Mouse (Mus musculus): ENCODE results near the gene Ap2a1.

Ap2a1 gene

GRCm38 (mm10) chr7:44929204-44930151 lies at the start of gene Ap2a1:
Ap2a1 (minus strand) TSS chr7:44929496.
- peak; percentile 100 for DNase-seq

GRCm38 (mm10) chr7:44978300-44978699 lies 49.0 kb upstream of the Ap2a1 start:
- no peak for DNase-seq

DNA sequence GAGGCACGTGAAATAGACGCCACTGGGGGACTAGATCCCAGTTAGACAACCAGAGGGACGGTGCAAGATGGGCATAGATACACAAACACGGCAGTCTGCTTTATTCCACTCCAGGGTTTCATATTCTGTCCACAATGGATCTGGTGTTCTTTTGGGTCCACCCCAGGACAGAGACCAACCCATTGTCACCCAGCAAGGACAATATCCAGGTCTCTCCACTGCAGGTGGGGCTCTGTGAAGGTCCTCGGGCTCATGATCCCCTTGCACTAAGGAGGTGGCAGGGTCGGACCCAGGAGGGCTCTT lies 45.8 kb upstream of the Ap2a1 start:
- DNase-seq, result no peak

DNA sequence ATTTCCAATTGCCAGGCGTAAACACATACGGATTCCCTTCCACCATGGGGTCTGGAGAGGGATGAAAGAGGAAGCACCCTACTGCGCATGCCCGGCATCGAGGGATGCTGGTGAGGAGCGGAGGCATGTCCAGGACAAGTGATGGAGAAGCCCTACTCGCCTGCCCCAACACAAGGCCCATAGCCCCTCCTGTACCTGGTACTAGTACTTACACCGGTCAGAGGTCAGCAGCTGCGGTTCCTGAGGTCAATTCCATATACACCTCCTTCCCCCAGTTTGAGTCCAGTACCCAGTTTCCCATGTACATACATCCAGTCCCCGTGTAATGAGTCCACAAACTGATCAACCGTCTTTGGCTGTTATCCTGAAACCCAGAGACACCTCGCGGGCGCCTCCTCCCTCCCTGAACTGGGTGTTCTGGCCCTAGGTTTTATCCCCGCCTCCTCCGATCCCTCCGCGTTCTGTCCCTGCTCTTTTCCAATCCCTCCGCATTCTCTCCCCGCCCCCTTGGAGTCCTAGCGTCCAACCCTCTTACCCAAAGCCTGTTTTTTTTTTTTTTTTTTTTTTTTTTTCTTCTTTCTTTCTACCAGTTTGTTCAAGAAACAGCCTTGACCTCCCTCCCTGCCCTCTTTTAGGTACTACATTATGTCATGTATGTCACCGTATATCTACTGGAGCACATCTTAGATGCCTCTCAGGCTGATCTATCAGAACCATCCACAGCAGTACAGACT lies 45.3 kb upstream of the Ap2a1 start, which contains the start of gene Cpt1c:
Gene Cpt1c (minus strand): TSS at position 469 of the 734 bp plus-strand sequence.
- DNase-seq, result peak; percentile 92

DNA sequence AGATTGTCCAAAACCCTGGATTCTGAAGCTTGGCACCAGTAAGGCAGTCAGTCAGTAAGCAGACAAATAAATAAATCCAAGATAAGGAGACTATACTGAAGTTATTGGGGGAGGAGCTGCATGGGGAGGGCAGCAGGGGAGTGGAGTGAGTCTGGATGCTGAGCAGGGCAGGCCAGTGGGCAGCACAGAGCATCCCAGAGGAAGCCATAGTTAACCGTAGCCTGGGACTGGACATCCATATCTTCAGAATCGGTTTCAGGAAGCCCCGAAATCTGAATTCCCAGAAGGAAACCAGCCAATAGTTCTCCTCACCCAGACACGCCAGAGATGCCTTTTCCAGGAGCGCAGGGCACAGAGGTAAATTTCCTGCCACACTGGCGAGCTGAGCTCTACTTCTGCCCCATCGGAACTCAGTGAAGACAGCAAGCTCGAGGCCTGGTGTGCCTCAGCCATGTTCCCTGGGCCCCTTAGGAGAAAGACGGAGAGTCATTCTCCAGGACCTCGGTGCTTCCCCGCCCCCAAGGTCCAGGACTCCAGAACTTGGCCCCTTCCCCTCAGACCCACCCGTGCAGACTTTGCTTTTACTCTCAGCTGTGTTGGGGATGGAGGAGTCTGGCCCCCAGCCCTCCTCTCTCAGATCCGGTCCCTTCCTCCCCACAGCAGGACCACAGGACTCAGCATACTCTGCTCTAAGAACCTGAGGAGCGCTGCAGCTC lies 44.3 kb upstream of the Ap2a1 start:
- DNase-seq, result no peak

DNA sequence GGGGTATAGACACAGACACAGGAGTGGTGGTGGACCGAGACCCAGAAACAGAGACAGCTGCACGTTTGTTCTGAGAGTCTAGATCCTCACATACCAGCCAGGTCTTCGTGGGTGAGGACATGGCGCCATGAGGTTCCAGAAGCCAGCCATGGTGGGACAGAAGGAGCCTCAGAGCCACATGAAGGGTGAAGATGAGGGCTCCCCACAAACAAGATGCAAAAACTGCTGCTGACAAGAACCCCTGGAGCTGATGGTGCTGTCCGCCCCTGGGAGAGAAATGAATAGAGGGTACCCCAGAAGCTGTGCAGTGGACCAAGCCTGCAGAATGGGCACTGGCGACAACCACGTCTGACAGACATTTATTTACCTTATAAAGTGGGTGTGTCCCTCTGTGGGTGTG lies 41.8 kb upstream of the Ap2a1 start:
- DNase-seq, result no peak

DNA sequence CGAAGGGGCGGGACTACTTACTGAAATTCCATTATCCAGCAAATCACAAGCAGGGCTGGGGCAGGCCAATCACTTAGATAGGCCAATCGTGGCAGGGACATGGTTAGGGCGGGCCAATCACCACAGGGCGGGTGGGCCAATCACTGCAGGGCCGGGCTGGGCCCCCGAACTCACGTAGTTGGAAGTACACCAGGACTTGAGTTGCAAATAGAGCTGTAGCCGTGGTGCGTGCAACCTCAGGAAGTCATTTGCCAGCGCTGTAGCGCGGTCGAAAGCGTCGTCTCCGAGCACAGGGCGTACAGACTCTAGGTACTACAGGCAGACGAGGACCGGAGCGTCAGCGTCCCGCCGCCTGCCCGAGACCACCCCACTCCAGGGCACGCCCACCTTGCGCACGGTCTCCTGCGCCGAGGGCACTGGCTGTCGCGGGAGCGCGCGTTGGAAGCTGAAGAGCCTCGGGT lies 41.0 kb upstream of the Ap2a1 start:
- DNase-seq, result peak; percentile 95

DNA sequence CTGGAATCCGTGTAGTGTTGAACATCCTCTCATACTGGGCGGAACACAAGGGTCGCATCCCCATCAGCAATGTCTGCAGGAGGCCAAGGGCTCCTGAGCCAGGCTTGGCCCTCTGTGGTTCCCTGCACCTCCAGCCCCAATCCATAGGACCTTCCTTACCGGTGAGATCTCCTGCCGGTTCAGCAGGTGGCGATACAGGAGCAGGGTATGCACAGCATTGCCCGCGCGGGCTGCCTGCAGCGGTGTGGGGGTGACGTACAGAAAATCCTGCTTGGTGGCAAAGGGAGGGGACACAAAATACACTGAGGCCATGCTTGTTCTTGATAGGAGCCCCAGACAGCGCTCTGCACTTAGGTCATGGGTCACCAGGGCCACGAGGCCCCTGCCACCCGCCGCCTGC lies 37.3 kb upstream of the Ap2a1 start:
- DNase-seq, result no peak

DNA sequence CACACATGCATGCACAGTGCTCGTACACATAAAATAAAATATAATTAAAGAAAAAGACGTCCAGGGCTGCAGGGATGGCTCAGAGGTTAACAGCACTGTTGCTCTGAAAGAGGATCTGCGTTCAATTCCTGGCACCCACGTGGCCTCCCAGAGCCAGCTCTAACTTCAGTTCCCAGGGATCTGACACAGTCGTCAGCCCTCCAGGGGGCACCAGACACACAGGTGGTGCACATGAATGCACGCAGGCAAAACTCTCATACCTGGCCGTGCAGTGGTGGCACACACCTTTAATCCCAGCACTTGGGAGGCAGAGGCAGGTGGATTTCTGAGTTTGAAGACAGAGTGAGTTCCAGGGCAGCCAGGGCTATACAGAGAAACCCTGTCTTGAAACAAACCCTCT lies 36.7 kb upstream of the Ap2a1 start:
- no peak for DNase-seq

- DNase-seq, result no peak
Observed at GRCm38 (mm10) chr7:44964990-44965389, 35.7 kb upstream of the Ap2a1 start.

- no peak for DNase-seq
Observed at GRCm38 (mm10) chr7:44962831-44963230, 33.5 kb upstream of the Ap2a1 start.

- no peak for DNase-seq
Observed at GRCm38 (mm10) chr7:44962337-44962736, 33.0 kb upstream of the Ap2a1 start.

- DNase-seq, result no peak
Observed at GRCm38 (mm10) chr7:44960512-44960910, 31.2 kb upstream of the Ap2a1 start.

- DNase-seq, result no peak
Observed at GRCm38 (mm10) chr7:44959874-44960511, 30.7 kb upstream of the Ap2a1 start.

DNA sequence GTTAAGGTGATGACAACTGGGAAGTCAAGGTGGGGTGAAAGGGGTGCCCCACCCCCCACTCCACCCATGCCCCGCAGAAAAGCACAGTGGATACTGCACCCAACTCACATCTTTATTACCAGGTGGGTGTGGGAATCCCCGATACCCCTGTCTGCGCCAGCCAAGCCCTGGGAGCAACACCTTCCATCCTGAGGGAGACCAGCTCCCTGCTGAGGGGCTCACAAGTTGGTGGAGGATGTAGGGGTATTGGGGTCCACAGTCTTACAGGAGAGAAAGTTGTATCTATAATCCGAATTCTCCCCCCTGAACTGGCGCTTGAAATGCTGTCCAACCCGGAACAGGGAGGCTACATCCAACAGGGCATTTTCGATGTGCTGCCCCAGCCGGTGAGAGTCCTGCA lies 30.0 kb upstream of the Ap2a1 start:
- DNase-seq, result no peak

DNA sequence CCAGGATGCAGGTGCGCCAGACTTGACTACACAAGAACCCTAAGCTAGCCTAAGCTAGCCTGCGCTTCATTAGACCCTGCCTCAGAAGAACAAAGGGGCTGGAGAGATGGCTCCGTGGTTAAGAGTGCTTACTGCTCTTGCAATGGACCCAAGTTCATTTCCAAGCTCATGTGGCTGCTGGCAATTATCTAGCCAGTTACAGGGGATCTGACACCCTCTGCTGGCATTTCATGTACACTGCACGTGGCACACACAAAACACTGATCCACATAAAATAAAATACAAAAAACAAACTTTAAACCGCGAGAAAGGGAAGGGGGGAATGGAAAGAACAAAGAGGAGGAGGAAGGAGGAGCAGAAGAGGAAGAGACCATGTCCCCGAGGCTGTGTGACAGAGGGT lies 28.9 kb upstream of the Ap2a1 start:
- DNase-seq, result peak; percentile 65

- no peak for DNase-seq
Observed at GRCm38 (mm10) chr7:44957183-44957835, 28.0 kb upstream of the Ap2a1 start.

DNA sequence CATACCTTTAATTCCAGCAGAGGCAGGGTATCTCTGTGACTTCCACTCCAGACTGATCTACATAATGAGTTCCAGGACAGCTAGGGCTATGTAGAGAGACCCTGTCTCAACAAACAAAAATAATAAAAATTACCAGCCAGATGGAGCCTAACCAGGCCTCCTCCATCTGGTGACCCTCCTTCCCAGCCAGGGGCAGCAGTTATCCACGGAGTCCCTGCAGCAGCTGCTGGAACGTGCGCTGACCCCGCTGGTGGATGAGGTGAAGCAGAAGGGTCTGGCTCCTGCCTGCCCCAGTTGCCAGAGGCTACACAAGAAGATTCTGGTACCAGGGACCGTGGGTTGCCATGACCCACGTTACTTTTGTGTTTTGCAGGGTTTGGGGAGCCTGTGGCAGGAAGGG lies 27.0 kb upstream of the Ap2a1 start:
- no peak for DNase-seq

DNA sequence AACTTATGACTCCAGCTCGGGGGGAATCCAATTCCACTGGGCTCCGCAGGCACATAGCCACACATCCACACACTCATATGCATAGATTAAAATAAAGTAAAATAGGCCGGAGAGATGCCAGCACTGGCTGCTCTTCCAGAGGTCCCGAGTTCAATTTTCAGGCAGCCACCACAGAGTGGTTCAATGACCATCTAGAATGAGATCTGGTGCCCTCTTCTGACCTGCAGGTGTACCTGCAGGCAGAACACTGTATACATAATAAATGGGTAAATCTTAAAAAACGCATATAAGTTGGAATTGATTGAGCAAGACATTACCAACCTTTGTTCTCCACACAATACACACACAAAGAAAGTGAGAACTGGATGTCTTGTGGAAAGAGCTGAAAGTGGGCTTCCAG lies 26.3 kb upstream of the Ap2a1 start:
- peak; percentile 49 for DNase-seq

DNA sequence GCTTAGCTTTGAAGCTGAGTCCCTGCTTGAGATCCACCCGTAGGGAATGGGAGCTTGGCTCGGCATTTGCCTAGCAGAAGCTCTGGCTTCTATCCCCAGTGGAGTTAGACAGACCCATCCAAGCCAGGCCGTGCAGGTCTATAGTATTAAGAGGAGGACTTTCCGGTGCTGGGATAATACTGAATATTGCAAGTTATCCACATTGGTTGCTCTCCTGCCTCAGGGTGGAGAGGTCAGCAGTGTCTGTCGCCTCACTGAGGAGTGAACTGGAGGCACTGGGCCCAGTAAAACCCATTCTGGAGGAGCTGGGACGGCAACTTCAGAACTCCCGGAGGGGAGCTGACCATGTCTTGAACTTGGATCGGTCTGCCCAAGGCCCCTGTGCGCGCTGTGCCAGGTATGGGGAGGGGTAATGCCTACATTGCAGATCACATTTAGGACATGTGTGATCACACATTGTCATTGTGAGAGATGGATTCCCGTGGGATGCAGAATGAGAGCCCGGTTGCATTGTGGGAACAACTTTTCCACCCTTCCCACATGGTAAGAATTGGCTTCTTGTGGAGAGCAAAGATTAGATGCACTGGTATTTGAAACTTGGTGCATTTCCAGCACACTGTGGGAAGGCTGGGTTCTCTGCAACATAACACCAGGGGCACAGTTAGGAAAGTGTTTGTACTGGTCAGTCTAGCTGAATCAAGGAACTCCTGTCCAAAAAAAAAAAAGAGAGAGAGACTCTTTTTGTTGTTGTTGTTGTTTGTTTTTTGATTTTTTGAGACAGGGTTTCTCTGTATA lies 25.0 kb upstream of the Ap2a1 start:
- DNase-seq, result no peak

- DNase-seq, result no peak
Observed at GRCm38 (mm10) chr7:44953561-44953960, 24.3 kb upstream of the Ap2a1 start.

All from embryo, embryonic 11 days (tissue).